Mouse (Mus musculus): Measurements from ENCODE around the gene Gm49383. TPM values are rescaled to one million over a fixed set of nuclear protein-coding genes. Genes with fewer than 3 reads are reported as not detected.

Gm49383 gene
- polyA plus RNA-seq (2015; fragmentation: Nextera tagmentation; extraction: Ambion mirVana): 13.8 and 15.6 TPM in 2 replicates

DNA sequence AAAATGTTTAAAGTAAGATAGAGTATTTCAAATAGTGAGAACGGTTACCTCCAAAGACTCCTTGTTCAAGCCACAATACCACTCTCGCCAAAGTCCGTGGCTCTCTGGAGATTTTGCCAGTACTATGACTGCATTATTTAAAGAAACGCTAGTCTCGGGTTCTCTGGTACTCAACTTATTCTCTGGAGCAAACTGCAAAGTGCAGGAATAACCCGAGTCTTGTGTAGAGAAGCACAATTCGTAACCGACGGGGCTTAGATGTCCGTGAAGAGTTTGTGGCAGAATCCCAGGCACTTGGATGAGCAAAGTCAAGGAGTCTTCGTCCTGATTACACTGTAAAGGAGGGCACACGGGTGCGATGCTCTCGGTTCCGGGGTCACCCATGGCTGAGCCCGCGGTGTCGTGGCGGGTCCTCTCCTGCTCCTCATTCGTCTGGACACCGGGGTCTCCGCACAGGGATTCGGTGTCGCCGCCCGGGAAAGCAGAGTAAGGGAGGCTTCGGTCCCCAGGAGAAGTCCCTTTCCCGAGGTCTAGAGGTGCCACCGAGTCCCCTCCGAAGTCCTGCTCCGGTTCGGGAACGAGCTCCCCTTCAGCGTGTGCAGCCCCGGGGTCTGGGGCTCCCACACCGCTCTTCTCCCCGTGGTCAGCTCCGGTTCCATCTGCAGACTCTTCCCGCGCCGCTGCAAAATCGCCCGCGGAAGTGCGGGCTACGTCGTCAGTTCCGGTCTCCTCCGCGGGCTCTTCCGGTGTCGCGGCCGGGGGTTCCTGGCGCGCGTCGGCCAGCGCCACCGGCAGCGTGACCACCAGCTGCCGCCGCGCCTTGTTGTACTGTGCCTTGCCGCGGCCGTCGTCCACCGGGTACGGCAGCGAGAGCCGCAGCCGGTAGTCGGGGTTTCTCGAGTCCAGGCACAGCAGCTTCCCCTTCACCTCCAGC is at the start of gene Gm49383:
Gene Gm49383 (minus strand): TSS at position 661 of the 934 bp plus-strand sequence.
- peaks cover 10% of the 10 kb centered on the region for H3K36me3 ChIP-seq (ENCODE audit: control insufficient read depth, insufficient read depth)
- H3K27me3 ChIP-seq (ENCODE audit: control insufficient read depth, insufficient read depth, low read depth, low read length): no peaks in the 10 kb centered on the region
- peak within 1 kb of the TSS; percentile 98 for H3K4me2 ChIP-seq (ENCODE audit: low read depth, low read length)
- H3K4me1 ChIP-seq (ENCODE audit: control insufficient read depth, low read depth, low read length): peaks cover 18% of the 10 kb centered on the region
- peak; percentile 74 for ATAC-seq (ENCODE audit: low read depth)
- peak within 1 kb of the TSS; percentile 82 for H3K9ac ChIP-seq (ENCODE audit: low read depth, low read length)
- peak within 1 kb of the TSS; percentile 100 for H3K4me3 ChIP-seq (ENCODE audit: low read depth, low read length)
- peak within 1 kb of the TSS; percentile 91 for H3K27ac ChIP-seq (ENCODE audit: low read length)
- H3K9me3 ChIP-seq (replicated peaks; ENCODE audit: control insufficient read depth, low read length): no peaks in the 10 kb centered on the region
- under 1% methylated on average over 75 of the region's 75 CpGs for WGBS (ENCODE audit: insufficient replicate concordance)

GRCm38 (mm10) chr12:69241771-69242431 is 45.0 kb upstream of the Gm49383 start:
- WGBS (ENCODE audit: insufficient replicate concordance): 0% methylated on average over 60 of the region's 64 CpGs
- Histone ChIP-seq H3K4me2 (ENCODE audit: low read depth, low read length) (peak overlapping the region; percentile 93), H3K9ac (ENCODE audit: low read depth, low read length) (peak overlapping the region; percentile 75), H3K4me3 (ENCODE audit: low read depth, low read length) (peak overlapping the region; percentile 73), H3K27ac (ENCODE audit: low read length) (no peak overlapping the region), H3K9me3 (replicated peaks; ENCODE audit: control insufficient read depth, low read length) (no peaks in the 10 kb centered on the region), H3K27me3 (ENCODE audit: control insufficient read depth, insufficient read depth, low read depth, low read length) (no peaks in the 10 kb centered on the region), H3K4me1 (ENCODE audit: control insufficient read depth, low read depth, low read length) (peaks cover 8% of the 10 kb centered on the region), H3K36me3 (ENCODE audit: control insufficient read depth, insufficient read depth) (no peaks in the 10 kb centered on the region)
- peak; percentile 82 for ATAC-seq (ENCODE audit: low read depth)

DNA sequence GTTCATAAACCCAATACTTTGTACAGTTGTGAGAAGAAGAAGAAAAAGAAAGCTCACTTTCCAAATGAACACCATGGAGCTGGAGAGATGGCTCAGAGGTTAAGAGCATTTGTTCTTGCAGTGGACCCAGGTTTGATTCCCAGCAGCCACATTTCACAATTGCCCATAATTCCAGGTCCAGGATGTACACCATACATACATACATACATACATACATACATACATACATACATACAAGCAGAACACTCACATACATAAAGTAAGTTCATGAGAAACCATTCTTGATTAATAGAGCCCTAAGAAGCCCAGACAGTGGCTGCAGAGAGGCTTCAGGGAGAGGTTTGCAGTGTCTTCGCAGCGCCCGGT is 44.5 kb upstream of the Gm49383 start:
- H3K4me3 ChIP-seq (ENCODE audit: low read depth, low read length): peak overlapping the region; percentile 73
- H3K9ac ChIP-seq (ENCODE audit: low read depth, low read length): peak overlapping the region; percentile 75
- H3K4me2 ChIP-seq (ENCODE audit: low read depth, low read length): peak overlapping the region; percentile 93
- no peaks in the 10 kb centered on the region for H3K9me3 ChIP-seq (replicated peaks; ENCODE audit: control insufficient read depth, low read length)
- no peaks in the 10 kb centered on the region for H3K27me3 ChIP-seq (ENCODE audit: control insufficient read depth, insufficient read depth, low read depth, low read length)
- peaks cover 8% of the 10 kb centered on the region for H3K4me1 ChIP-seq (ENCODE audit: control insufficient read depth, low read depth, low read length)
- 2% methylated on average over 3 of the region's 3 CpGs for WGBS (ENCODE audit: insufficient replicate concordance)
- no peak for ATAC-seq (ENCODE audit: low read depth)
- no peaks in the 10 kb centered on the region for H3K36me3 ChIP-seq (ENCODE audit: control insufficient read depth, insufficient read depth)
- no peak overlapping the region for H3K27ac ChIP-seq (ENCODE audit: low read length)

GRCm38 (mm10) chr12:69240876-69241275 is 44.0 kb upstream of the Gm49383 start, which contains the start of gene Klhdc1:
Gene Klhdc1, plus strand, starts transcription at chr12:69241176.
- H3K27me3 ChIP-seq (ENCODE audit: control insufficient read depth, insufficient read depth, low read depth, low read length): no peaks in the 10 kb centered on the region
- H3K36me3 ChIP-seq (ENCODE audit: control insufficient read depth, insufficient read depth): no peaks in the 10 kb centered on the region
- peak within 1 kb of the TSS; percentile 75 for H3K9ac ChIP-seq (ENCODE audit: low read depth, low read length)
- H3K4me1 ChIP-seq (ENCODE audit: control insufficient read depth, low read depth, low read length): peaks cover 8% of the 10 kb centered on the region
- no peak for ATAC-seq (ENCODE audit: low read depth)
- H3K9me3 ChIP-seq (replicated peaks; ENCODE audit: control insufficient read depth, low read length): no peaks in the 10 kb centered on the region
- H3K4me3 ChIP-seq (ENCODE audit: low read depth, low read length): peak within 1 kb of the TSS; percentile 73
- no peak within 1 kb of the TSS for H3K27ac ChIP-seq (ENCODE audit: low read length)
- WGBS (ENCODE audit: insufficient replicate concordance): 50% methylated on average over 6 of the region's 6 CpGs
- H3K4me2 ChIP-seq (ENCODE audit: low read depth, low read length): peak within 1 kb of the TSS; percentile 93

- Histone ChIP-seq H3K9ac (ENCODE audit: low read depth, low read length) (no peak overlapping the region), H3K4me3 (ENCODE audit: low read depth, low read length) (no peak overlapping the region), H3K36me3 (ENCODE audit: control insufficient read depth, insufficient read depth) (no peaks in the 10 kb centered on the region), H3K27me3 (ENCODE audit: control insufficient read depth, insufficient read depth, low read depth, low read length) (no peaks in the 10 kb centered on the region), H3K4me1 (ENCODE audit: control insufficient read depth, low read depth, low read length) (peaks cover 8% of the 10 kb centered on the region), H3K4me2 (ENCODE audit: low read depth, low read length) (no peak overlapping the region), H3K9me3 (replicated peaks; ENCODE audit: control insufficient read depth, low read length) (no peaks in the 10 kb centered on the region), H3K27ac (ENCODE audit: low read length) (no peak overlapping the region)
- no peak for ATAC-seq (ENCODE audit: low read depth)
- 35% methylated on average over 3 of the region's 3 CpGs for WGBS (ENCODE audit: insufficient replicate concordance)
Measured at GRCm38 (mm10) chr12:69238284-69238683, 41.4 kb upstream of the Gm49383 start.

DNA sequence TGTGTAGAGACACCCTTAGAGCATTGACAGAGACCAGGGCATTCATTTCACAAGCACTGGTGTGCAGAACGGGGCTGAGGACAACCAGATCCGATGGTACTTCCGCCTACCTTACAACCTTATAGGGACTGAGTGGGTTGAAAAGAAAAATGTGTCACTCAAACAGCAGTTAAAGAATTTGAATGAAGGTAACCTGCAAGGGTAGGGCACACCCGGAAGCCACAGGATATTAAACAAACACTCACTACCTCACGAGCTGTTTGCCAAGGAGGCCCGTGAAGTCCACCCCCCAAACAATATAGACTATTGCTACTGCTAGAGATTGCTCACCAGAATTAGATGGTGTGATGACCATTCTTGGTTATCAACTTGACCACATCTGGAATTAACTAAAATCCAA is 38.9 kb upstream of the Gm49383 start:
- no peak for ATAC-seq (ENCODE audit: low read depth)
- Histone ChIP-seq H3K9ac (ENCODE audit: low read depth, low read length) (no peak overlapping the region), H3K4me2 (ENCODE audit: low read depth, low read length) (no peak overlapping the region), H3K4me3 (ENCODE audit: low read depth, low read length) (no peak overlapping the region), H3K27ac (ENCODE audit: low read length) (no peak overlapping the region), H3K9me3 (replicated peaks; ENCODE audit: control insufficient read depth, low read length) (no peaks in the 10 kb centered on the region), H3K4me1 (ENCODE audit: control insufficient read depth, low read depth, low read length) (no peaks in the 10 kb centered on the region), H3K27me3 (ENCODE audit: control insufficient read depth, insufficient read depth, low read depth, low read length) (no peaks in the 10 kb centered on the region), H3K36me3 (ENCODE audit: control insufficient read depth, insufficient read depth) (no peaks in the 10 kb centered on the region)
- WGBS (ENCODE audit: insufficient replicate concordance): 75% methylated on average over 6 of the region's 6 CpGs

DNA sequence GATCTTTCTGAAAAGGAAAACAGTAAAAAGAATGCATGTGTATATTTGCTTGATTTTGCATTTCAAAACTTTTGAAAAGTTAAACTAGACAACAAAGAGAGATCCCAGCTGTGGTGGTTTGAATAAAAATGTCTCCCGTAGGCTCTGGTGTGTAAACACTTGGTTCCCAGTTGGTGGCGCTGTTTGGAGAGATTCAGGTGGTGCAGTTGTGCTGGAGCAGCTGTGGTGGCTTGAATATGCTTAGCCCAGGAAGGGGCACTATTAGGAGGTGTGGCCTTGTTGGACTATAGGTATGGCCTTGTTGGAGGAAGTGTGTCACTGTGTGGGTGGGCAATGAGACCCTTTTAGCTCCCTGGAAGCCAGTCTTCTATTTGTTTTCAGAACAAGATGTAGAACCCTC is 32.3 kb upstream of the Gm49383 start:
- ATAC-seq (ENCODE audit: low read depth): no peak
- no peak overlapping the region for H3K4me3 ChIP-seq (ENCODE audit: low read depth, low read length)
- WGBS (ENCODE audit: insufficient replicate concordance): 43% methylated on average over 2 of the region's 2 CpGs
- H3K4me2 ChIP-seq (ENCODE audit: low read depth, low read length): no peak overlapping the region
- H3K9ac ChIP-seq (ENCODE audit: low read depth, low read length): no peak overlapping the region
- H3K4me1 ChIP-seq (ENCODE audit: control insufficient read depth, low read depth, low read length): peaks cover 11% of the 10 kb centered on the region
- no peaks in the 10 kb centered on the region; the same call in 1 of the 2 replicates for H3K36me3 ChIP-seq (ENCODE audit: control insufficient read depth, insufficient read depth)
- H3K27me3 ChIP-seq (ENCODE audit: control insufficient read depth, insufficient read depth, low read depth, low read length): no peaks in the 10 kb centered on the region
- H3K27ac ChIP-seq (ENCODE audit: low read length): no peak overlapping the region
- H3K9me3 ChIP-seq (replicated peaks; ENCODE audit: control insufficient read depth, low read length): no peaks in the 10 kb centered on the region

DNA sequence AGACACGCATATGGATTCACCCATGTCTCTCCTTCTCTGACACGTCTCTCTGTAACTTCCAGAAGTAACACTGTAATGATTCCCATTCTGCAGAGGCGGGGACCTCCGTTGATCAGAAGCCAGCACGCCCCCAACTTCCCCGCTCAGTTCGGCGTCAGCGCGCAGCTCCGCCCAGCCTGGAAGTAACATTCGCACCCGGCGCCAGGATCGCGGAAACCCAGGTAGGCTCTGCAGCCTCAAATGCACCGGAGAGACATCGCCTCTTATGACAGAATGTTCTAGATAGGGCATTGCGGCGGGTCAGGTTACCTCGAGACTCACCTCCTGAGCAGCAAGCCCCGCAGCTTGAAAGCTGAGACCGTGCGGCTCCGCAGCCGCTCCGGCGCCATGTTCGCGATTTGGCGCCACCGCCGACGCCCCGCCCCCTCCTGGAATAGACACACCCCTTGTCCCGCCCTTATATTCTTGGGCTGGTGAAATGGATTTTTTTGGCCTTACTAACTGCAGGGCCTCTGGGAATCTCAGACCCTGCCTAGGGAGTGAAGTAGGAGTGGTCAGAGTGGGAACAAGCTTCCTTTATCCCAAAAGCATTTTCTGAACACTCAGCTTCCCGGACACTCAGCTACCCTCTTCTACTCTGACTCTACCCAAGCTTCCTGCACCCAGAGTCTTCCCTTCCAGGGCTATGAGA is 31.0 kb upstream of the Gm49383 start, which contains the start of gene Pole2:
Gene Pole2 (minus strand): TSS at position 420 of the 691 bp plus-strand sequence.
- H3K9ac ChIP-seq (ENCODE audit: low read depth, low read length): peak within 1 kb of the TSS; percentile 82
- peak; percentile 95 for ATAC-seq (ENCODE audit: low read depth)
- H3K27me3 ChIP-seq (ENCODE audit: control insufficient read depth, insufficient read depth, low read depth, low read length): no peaks in the 10 kb centered on the region
- H3K36me3 ChIP-seq (ENCODE audit: control insufficient read depth, insufficient read depth): no peaks in the 10 kb centered on the region; the same call in 1 of the 2 replicates
- H3K4me1 ChIP-seq (ENCODE audit: control insufficient read depth, low read depth, low read length): peaks cover 11% of the 10 kb centered on the region
- peak within 1 kb of the TSS; percentile 81 for H3K4me2 ChIP-seq (ENCODE audit: low read depth, low read length)
- WGBS (ENCODE audit: insufficient replicate concordance): under 1% methylated on average over 37 of the region's 37 CpGs
- H3K4me3 ChIP-seq (ENCODE audit: low read depth, low read length): peak within 1 kb of the TSS; percentile 87
- H3K27ac ChIP-seq (ENCODE audit: low read length): peak within 1 kb of the TSS; percentile 81
- no peaks in the 10 kb centered on the region for H3K9me3 ChIP-seq (replicated peaks; ENCODE audit: control insufficient read depth, low read length)

Measured in liver, embryonic 16.5 days (tissue).